Mouse (Mus musculus) yolk sac, embryonic 10.5 days (tissue): ENCODE data around the gene Samd14.
A peak's percentile ranks its signal among the peaks of the same experiment; 100 is the strongest.

ENCODE experiments used
- DNase-seq: peaks from one replicate; pipeline ENCODE4 v3.0.0-alpha.2; 2017; ENCODE audit warnings: low spot score

The Samd14 gene

DNA sequence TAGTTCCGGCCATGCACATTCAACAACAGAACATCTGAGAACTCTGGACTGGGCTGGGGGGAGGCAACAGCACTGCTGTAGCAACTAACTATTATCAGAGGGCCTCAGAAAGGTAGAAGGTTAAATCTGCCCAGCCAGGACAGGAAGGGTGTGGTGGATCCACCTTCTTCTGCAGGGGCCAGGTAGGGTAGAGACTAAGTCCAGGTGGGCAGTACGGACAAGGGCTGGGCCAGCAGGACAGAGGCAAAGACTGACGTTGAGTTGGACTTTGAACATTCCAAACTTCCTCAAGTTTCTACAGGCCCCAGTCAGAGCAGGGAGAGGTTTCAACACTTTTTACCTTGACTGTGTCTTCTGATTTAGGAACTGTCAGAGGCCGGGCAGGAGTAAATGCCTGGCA lies 65.0 kb downstream of the Samd14 start:
- peak; percentile 82 for DNase-seq

DNA sequence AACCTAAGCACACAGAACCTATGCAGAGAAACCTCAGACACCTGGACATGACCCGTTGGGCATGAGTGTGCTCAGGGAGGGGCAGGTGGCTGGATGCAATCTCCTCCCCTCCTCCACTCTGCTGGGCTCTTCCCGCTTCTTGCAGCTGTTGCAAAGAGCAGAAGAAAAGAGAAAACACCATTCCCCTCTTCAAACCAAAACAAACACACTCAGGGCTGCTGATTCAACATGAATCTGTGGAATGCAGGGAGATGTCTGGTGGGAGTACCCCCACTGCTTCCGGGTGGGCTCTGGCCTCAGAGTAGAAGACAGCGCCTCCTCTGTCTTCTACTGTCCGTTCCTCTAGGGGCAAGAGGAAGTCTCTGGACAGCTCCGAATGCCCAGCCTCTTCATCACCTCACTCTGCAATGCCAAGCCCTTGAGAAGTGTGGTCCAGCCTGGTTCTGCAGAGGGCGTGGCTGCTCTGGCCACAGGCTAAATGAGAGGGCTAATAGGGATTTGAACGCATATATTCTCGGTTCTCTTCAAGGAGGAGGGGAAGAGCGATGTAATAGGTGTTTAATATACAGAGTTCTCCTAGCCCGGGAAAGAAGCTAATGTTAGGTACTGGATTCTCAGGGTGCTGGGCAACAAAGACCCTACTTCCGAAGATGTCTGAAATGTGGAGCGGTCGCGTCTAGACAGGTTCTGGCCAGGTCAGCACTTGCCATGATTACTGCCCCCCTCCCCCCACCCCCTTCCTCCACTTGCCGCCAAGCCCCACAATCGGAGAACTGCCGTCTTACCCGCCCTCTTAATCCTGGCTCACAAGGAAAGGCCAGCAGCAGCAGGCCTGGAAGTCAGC lies 65.7 kb downstream of the Samd14 start:
- DNase-seq: peak; percentile 82
